Mouse (Mus musculus) cerebellum, postnatal 36 days (tissue): ENCODE data around the gene Lingo3.

ENCODE experiments used
- DNase-seq, 2 experiments: peaks; one replicate each; pipeline ENCODE4 v3.0.0; 2021 to 2022; ENCODE audit warnings: mixed read lengths in 2 of 2

Lingo3 gene

DNA sequence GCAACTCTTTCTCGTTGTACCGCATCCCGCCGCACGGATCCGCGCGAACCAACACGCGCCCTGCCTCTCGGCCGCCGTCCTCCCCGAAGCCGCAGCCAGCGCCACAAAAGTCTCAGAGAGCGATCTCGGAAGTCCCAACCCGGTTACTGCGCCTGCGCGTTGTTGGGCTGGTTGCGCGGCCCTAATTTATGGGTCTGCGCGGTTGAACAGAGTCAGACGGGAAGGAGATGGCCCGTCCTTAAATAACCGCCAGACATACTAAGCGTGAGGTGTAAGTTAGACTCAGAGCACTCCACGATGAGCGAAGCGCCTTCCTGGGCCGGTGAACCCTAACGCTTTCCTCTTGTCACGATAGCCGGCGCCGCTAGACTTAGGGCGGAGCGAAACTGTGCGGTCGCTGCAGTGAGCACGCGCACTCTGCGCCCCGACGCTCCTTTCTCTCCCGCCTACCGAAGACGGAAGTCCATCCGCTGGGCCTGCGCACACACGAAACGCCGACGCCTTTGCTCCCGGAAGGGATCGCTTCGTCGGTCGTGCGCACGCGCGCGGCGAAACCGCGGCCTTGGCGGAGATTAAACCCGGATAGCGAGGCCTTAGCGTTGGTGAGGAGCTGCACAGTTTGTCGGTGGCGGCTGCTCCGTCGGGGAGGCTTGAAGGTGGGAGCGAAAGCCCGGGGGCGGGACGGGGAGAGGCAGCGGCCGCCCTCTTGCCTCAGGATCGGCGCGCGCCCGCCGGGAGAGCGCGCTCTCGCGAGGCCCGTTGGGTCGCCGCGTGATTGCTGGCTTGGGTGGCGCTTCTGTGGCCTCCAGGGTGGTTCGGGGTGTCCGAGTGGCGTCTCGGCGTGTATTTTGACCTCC, 45.5 kb downstream of the Lingo3 start, which contains the start of the genes Sf3a2 and Plekhj1:
Sf3a2 (plus strand) TSS at position 49 of the 857 bp plus-strand sequence.
Plekhj1 (minus strand) TSS at position 477 of the 857 bp plus-strand sequence.
- DNase-seq, result peak; percentile 96 to 99

DNA sequence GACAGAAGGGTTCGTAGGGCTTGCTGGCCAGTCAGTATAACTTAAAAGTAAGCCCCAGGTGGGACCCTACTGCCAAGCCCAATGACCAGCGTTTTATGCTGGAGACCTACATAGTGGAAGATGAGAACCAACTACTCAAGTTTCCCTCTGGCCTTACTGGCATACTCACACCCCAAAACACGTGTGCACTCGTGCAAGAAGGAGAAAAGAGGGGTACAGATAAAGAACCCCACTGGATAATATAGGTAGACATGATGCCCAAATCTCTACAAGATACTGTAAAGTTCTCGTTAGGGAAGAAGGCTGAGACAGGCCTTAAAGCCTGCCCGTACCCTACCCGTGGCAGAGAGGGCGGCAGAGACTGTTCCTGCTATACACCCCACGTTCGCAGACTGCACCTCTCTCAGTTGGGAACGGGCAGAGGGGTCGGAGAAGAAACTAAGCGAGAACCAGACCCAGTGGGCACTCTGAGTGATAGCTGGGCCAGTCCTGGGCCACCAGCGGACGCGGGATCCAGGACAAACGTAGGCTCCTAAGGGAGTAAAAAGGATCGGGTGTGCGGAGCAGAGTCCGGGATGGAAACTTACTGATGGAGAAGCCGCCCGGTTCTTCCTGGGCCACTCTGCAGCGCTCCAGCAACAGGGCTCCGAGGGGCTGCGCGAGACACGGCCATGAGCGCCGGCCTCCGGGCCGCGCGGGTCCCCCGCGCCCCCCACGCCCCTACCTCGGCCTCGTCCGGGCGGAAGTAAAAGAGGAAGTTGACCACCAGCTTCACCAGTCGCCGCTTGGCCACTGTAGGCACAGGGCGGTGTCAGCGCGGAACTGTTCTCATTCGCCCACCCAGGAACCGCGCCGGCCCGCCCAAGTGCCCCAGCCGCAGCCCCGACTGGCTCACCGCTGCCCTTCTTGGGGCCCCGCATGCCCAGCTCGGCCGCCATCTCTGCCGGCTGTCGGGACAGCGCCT, 46.4 kb downstream of the Lingo3 start:
- peak in 1 of 2 experiments; percentile 8 for DNase-seq

DNA sequence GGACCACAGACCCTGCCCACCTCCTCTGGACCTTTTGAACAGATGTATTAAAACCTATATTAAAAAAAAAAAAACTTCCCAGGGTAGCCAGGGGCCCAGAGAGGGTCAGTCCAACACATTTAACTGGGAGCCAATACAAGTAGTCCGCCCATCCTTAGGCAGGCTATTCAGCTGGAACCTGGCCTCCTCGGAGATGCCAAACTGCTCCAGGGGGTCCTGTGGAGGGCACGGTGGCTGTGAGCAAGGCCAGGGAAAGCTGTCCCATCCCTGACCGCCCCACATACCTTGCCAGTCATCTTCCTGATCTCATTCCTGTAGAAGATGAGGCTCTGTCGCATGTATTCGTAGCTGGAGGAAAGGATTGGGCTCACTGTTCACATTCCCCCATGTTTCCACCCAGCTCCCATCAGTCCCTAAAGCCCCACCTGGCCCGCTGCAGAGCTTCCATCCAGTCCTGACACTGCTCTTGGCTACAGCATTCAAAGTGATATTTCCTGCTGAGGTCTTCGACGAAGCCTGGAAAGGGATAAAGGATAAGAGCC, 47.5 kb downstream of the Lingo3 start:
- no peak for DNase-seq

DNA sequence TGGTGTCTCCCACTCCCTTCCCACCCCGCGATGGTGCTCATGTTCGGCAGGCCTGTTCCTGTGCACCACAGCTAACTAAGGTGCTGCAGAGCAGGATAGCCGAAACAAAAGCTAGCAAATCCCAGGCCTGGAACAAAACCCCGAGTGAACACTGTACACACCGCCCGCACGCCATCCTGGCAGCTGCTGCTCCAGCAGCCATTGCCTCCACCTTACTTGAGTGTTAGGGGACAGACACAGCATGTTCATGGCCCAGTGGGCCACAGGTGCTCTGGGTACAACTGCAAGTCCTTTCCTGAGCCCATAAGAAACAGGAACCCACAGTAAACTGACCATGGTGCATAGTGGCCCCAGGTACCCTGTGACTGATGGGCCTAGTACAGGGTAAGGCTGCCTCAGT, 49.1 kb downstream of the Lingo3 start:
- DNase-seq, result no peak

DNA sequence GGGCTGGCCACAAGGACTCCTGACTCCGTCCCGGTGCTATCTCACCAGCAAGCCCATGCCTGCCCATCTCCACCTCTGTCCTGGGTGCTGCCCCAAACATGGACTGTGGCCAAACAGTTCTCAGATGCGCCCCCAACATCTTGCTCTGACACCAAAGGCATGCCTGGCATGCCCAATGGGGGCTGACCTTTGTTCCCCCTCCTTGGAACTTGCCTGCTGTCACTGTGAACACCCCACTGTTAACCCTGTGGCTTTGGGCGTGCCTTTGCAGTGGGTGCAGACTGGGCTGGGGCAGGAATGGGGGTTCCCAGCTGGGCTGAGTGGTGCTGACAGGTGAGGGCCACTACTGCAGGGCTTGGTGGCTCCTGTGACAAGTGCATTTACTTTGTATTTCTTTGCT, 50.0 kb downstream of the Lingo3 start:
- DNase-seq, result no peak

DNA sequence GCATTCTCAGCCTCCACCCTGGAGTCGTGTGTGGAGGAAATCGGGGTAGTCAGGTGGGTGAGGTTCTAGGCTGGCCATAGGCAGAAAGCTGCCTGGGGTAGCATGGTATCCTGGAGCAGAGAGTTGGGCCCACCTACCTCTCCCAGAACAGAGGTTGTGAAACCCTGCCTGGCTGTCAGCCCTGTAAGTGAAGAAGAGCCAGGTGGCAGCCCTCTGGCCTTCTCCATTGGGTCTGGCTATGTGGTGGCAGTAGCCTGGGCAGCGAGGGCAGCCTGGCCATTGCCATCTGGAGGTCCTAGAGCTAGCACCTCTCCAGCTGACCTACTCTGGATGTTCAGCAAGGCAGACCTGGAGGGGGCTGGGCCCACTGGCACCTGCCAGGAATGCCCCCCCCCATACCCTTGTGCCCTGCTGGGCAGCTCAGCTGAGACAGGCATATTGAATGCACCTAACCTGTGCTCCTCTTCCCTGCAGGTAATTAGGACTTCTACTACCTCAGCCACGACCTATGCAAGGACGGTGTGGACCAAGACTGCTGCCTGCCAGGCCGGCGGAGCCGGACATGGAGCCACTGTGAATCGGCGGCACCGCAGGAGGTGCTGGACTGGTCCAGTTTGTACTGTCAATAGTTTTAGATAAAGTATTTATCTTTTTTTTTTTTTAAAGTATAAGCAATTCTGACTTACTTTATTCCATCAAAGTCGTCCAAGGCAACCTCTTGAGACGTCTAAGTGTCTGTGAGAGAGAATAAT, 50.6 kb downstream of the Lingo3 start:
- DNase-seq, result peak; percentile 65 to 66

DNA sequence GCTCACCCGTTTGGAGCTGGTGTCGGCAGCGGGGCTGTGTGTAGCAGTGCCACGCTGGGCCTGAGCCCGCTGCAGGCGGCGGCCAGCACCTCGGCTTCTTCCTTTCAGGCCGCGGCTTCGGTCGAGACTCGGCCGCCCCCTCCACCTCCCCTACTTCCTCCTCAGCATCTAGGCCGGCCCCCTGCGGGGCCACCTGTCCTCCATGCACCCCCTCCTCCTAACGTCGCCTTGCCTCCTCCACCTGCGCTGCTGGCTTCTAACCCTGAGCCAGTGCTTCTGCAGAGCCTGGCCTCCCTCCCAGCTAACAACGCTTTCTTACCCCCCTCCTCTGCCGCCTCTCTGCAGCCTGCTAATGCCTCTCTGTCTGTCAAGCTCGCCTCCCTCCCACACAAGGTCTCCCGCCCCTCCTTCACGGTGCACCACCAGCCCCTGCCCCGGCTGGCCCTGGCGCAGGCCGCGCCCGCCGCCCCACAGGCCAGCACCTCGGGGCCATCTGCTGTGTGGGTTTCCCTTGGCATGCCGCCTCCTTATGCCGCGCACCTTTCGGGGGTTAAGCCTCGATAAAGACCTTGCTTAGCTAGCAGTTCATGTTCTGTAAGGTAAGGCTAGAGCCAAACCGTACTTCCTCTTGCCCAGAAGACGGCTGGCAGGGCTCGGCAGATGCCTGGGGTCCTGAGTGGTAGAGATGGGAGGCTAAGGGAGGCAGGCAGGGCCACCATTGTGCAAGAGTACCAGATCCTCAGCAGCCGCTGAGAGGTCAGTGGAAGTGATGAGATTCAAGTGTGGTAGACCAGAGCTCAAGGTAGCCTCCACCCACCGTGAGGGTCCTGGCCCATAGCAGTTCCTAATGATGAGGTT, 51.4 kb downstream of the Lingo3 start:
- peak; percentile 77 to 78 for DNase-seq

DNA sequence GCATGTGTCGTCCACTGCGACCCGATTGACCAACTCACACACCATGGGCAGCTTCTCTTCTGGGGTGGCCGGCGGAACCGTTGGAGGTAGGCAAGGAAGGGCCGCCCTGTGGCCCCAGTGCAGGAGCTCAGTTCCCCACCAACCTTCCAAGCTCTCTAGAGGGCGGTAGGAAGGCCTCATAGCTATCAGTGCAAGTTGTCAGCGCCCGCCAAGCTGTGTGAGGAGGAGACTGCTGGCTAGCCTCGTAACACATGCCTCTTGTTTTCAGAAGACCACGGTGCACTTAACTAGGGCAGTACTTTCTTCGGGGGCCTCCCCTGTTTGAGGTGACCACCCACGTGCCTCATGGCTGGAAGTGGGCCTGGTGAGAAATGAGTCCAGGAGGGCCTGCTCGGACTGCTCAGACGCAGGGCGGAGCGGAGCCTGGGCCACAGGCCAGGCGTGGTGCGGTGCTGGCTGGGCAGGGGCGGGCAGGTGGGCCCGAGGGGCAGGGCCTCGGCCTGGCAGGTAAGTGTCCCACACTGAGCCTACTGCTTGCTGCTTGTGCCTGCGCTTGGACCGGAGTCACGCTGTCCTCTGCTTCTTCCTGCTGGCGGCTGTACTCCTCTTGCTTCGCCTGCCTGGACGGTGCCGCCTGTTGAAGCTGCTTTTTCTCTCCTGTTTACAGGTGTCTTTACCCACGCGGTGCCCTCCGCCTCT, 52.2 kb downstream of the Lingo3 start:
- peak in 1 of 2 experiments; percentile 45 for DNase-seq

DNA sequence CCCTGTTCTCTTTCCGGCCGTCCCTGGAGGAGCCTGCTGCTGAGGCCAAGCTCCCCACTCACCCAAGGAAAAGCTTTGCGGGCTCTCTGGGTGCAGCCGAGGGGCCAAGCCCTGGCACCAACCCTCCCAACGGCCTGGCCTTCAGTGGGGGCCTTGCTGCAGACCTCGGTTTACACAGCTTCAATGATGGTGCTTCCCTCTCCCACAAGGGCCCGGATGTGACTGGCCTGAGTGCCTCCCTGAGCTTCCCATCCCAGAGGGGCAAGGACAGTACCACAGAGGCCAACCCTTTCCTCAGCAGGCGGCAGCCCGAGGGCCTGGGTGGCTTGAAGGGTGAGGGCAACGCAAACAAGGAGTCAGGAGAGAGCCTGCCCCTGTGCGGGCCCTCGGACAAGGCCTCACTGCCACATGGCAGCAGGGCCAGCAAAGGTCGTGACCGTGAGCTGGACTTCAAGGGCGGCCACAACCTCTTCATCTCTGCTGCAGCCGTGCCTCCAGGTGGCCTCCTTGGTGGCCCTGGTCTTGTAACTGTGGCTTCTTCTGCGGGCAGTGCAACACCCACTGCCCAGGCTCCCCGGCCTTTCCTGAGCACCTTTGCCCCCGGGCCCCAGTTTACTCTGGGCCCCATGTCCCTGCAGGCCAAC, 53.0 kb downstream of the Lingo3 start:
- DNase-seq, result no peak

DNA sequence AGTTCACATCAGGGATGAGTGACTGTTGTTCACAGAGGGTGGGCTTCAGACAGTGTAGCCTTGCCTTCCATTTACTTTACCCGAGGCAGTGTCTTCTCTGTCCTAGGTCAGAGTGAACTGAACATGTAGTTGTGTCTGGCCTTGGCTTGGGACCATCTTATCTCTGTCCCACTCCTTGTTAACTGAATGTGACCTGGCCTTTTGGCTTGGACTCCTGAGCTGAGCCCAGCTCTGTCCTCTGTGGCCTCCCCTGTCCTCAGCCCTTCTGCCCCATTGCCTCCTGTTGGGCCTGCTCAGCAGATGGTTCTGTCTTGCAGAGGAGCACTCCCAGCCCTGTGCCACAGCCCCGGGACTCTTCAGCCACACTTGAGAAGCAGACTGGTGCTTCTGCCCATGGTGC, 56.3 kb downstream of the Lingo3 start:
- no peak for DNase-seq

DNA sequence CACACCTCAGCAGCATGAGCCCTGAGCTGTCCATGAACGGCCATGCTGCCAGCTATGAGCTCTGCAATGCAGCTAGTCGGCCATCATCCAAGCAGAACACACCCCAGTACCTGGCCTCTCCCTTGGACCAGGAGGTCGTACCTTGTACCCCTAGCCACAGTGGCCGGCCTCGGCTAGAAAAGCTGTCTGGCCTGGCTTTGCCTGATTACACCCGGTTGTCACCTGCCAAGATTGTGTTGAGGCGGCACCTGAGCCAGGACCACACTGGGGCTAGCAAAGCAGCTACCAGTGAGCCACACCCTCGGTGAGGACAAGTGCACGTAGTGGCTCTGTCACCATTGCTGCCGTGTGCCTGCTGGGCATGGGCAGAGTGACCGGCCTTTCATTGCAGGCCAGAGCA, 57.9 kb downstream of the Lingo3 start:
- DNase-seq, result no peak

DNA sequence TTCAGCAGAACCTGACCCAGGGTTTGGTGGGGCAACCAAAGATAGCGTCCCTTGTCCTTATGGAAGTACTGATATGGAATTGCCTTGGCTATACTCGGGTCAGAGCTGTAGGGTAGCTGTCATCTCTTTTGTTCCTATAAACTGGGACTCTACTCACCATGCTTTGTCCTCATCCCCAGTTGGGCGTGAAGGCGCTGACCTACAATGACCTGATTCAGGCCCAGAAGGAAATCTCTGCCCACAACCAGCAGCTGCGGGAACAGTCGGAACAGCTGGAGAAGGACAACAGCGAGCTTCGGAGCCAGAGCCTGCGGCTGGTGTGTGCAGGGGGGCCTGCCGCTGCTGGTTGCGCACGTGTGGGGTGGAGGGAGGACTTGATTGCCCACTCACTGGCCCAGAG, 59.0 kb downstream of the Lingo3 start:
- DNase-seq, result no peak

DNA sequence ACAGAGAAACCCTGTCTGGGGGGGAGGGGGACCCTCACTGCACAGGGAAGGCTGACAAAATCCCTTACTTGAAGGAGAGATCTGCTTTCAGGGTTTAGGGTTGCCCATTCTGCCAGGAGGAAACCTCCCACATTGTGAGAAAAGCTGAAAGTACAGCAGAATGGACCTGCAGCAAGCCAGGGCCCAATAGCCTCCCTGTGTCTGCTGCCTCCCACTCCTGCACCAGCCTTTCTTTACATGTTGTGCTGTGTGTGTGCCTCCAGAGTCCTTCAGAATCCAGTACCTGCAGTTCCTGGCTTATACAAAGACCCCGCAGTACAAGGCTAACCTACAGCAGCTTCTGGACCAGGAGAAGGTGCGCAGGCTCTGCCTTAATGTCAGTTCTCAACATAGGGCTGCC, 59.5 kb downstream of the Lingo3 start:
- DNase-seq, result no peak
